Mouse (Mus musculus) olfactory bulb, adult 2 months (tissue): ENCODE data around the gene Snd1.

ENCODE experiments used
- CTCF ChIP-seq: fragments of 200-500 bp; IDR thresholded peaks from 2 replicates; pipeline ENCODE4 v1.5.1; 2012; ENCODE audit warnings: low read depth, mild to moderate bottlenecking, low read length, moderate library complexity; ENCODE audit not compliant: insufficient read depth
- POLR2A ChIP-seq: fragments of 200-500 bp; IDR thresholded peaks from 2 replicates; pipeline ENCODE4 v1.6.1; 2012; ENCODE audit warnings: mild to moderate bottlenecking, low read depth, low read length, moderate library complexity; ENCODE audit not compliant: insufficient read depth

DNA sequence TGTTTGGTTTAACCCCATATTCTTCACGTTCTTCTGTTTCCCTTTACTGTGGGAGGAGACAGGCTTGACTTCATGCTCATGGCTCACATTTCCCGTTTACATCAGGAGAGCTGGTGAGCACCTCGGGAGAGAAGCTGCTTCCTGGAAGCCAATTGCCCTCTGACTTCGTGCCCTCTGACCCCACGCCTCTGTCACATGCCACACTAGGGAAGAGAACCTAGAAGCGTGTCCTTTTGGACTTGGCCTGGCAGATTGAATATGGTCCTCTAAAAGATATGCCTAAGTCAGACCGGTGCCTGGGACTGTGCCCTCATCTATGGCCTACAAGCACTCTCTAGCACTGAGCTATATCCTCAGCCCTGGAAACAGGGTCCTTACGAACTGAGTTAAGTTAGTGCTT, 430.4 kb downstream of the Snd1 start:
- TF ChIP-seq CTCF (no peak), POLR2A (no peak)
